Mouse (Mus musculus) embryonic facial prominence, embryonic 12.5 days (tissue): Measurements from ENCODE around the gene Taar8b. TPM values are rescaled to one million over a fixed set of nuclear protein-coding genes. Genes with fewer than 3 reads are reported as not detected.

ENCODE experiments used
- polyA plus RNA-seq: library from polyadenylated mRNA; unstranded; fragments of >200 nt; fragmentation: Nextera tagmentation; extraction: Ambion mirVana; gene quantifications from 2 replicates; pipeline ENCODE4 v1.2.1, GENCODE M21; 2016

The Taar8b gene
- polyA plus RNA-seq, 1 experiment from 2014 or later: not detected

Other genes starting within 250 kb of the Taar8b start
- gene Vnn3, start 240.8 kb downstream of the Taar8b start, polyA plus RNA-seq: not detected in 2 replicates
- 1.4 and 1.8 TPM in 2 replicates for gene Vnn1, start 197.6 kb downstream of the Taar8b start, polyA plus RNA-seq
- gene Taar1, start 171.9 kb downstream of the Taar8b start, polyA plus RNA-seq: not detected in 2 replicates
- not detected in 2 replicates for gene Taar2, start 153.7 kb downstream of the Taar8b start, polyA plus RNA-seq
- gene Taar3, start 142.7 kb downstream of the Taar8b start, polyA plus RNA-seq: not detected in 2 replicates
- not detected in 2 replicates for gene Taar4, start 131.8 kb downstream of the Taar8b start, polyA plus RNA-seq
- not detected in 2 replicates for gene Taar5, start 121.6 kb downstream of the Taar8b start, polyA plus RNA-seq
- not detected in 2 replicates for gene Taar6, start 106.6 kb downstream of the Taar8b start, polyA plus RNA-seq
- gene Taar7a, start 98.8 kb downstream of the Taar8b start, polyA plus RNA-seq: not detected in 2 replicates
- gene Taar7b, start 92.4 kb downstream of the Taar8b start, polyA plus RNA-seq: not detected in 2 replicates
- gene Taar7d, start 65.1 kb downstream of the Taar8b start, polyA plus RNA-seq: not detected in 2 replicates
- not detected in 2 replicates for gene Taar7e, start 54.7 kb downstream of the Taar8b start, polyA plus RNA-seq
- not detected in 2 replicates for gene Taar7f, start 42.8 kb downstream of the Taar8b start, polyA plus RNA-seq
- not detected in 2 replicates for gene Taar8a, start 15.8 kb downstream of the Taar8b start, polyA plus RNA-seq
- gene Taar8c, start 9.6 kb upstream of the Taar8b start, polyA plus RNA-seq: not detected in 2 replicates
- gene Taar9, start 17.2 kb upstream of the Taar8b start, polyA plus RNA-seq: not detected in 2 replicates
- gene Stx7, start 57.0 kb upstream of the Taar8b start, polyA plus RNA-seq: 71.3 and 74.3 TPM in 2 replicates
- 23.4 and 24.0 TPM in 2 replicates for gene Moxd1, start 131.2 kb upstream of the Taar8b start, polyA plus RNA-seq